Mouse (Mus musculus) telencephalon, adult 2 months (tissue): ENCODE measurements around the gene Ptprn2.

Experiments used
- DNase-seq: peaks from one replicate; pipeline ENCODE4 v3.0.0-alpha.2; 2011; ENCODE audit warnings: low read depth, low spot score

The Ptprn2 gene

GRCm38 (mm10) chr12:116873866-116874585 lies 388.5 kb downstream of the Ptprn2 start:
- no peak for DNase-seq

GRCm38 (mm10) chr12:116887496-116888281 lies 402.2 kb downstream of the Ptprn2 start:
- DNase-seq: no peak

- no peak for DNase-seq
Measured at GRCm38 (mm10) chr12:116888856-116889255, 403.3 kb downstream of the Ptprn2 start.

GRCm38 (mm10) chr12:116892584-116892983 lies 407.1 kb downstream of the Ptprn2 start:
- DNase-seq: no peak

- no peak for DNase-seq
Measured at GRCm38 (mm10) chr12:116896651-116897050, 411.1 kb downstream of the Ptprn2 start.

GRCm38 (mm10) chr12:116901773-116902172 lies 416.3 kb downstream of the Ptprn2 start:
- no peak for DNase-seq

- no peak for DNase-seq
Measured at GRCm38 (mm10) chr12:116907424-116907823, 421.9 kb downstream of the Ptprn2 start.

- peak; percentile 70 for DNase-seq
Measured at GRCm38 (mm10) chr12:116908668-116909067, 423.1 kb downstream of the Ptprn2 start.

- DNase-seq: no peak
Measured at GRCm38 (mm10) chr12:116916776-116917175, 431.3 kb downstream of the Ptprn2 start.

GRCm38 (mm10) chr12:116919185-116919584 lies 433.7 kb downstream of the Ptprn2 start:
- no peak for DNase-seq

- DNase-seq: peak; percentile 61
Measured at GRCm38 (mm10) chr12:116919691-116920526, 434.4 kb downstream of the Ptprn2 start.

GRCm38 (mm10) chr12:116927115-116927514 lies 441.6 kb downstream of the Ptprn2 start:
- DNase-seq: no peak

GRCm38 (mm10) chr12:116927516-116927915 lies 442.0 kb downstream of the Ptprn2 start:
- DNase-seq: no peak

- no peak for DNase-seq
Measured at GRCm38 (mm10) chr12:116938158-116938854, 452.8 kb downstream of the Ptprn2 start.

- no peak for DNase-seq
Measured at GRCm38 (mm10) chr12:116943883-116944282, 458.4 kb downstream of the Ptprn2 start.

- no peak for DNase-seq
Measured at GRCm38 (mm10) chr12:116948151-116948928, 462.8 kb downstream of the Ptprn2 start.

- no peak for DNase-seq
Measured at GRCm38 (mm10) chr12:116949726-116950125, 464.2 kb downstream of the Ptprn2 start.

- no peak for DNase-seq
Measured at GRCm38 (mm10) chr12:116952452-116953205, 467.1 kb downstream of the Ptprn2 start.

GRCm38 (mm10) chr12:116959164-116959563 lies 473.6 kb downstream of the Ptprn2 start:
- no peak for DNase-seq

- DNase-seq: no peak
Measured at GRCm38 (mm10) chr12:116963906-116964305, 478.4 kb downstream of the Ptprn2 start.
